ENCODE assay signal across 10 mouse cellular contexts in the genomic region with DNA sequence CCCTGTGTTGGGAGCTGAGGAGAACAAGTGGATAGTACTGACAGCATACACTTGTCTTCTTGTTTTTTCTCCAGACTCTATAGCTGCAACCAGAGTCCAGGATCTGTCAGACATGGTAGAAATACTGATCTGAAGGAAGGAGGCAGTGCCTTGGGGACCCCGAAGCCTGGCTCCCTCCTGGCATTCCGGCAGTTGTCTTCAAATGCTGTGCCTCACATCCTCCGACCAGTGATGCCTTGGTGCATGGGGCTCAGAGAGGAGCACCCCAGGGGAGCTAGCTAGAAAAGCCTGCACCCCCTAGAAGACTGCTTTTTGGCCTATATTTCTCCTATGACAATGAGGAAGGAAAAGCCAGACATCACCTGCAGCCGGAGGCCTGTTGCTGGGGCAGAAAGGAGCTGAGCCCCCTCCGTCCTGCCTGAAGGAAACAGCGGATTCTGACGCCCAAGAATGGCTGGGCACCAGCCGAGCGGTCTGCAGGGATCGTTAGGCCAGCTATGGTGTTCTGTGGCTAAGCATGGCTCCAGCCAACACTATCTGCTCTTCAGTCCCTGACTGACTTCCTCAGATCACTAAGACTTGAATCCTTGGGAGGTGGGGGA. TPM values are rescaled to one million over a fixed set of nuclear protein-coding genes. Genes with fewer than 3 reads are reported as not detected.
DNase-seq lines count a peak whose midpoint lies in the region; ATAC-seq and TF ChIP-seq lines count a peak whose summit lies in the region.
"Had no signal": no experiment of that assay in that cellular context is flagged by ENCODE, and none has a peak within 500 bp of the region (broad histone marks: within the 10 kb centered on the region; RNA-seq: fewer than 3 reads in every experiment).

No protein-coding gene starts in this region.

- no peak for TF ChIP-seq POLR2A in kidney, adult 2 months (IDR thresholded peaks at IDR 0.05; ENCODE audit: low read depth, low read length)

- peaks cover 40% of the 10 kb centered on the region for H3K36me3 ChIP-seq in kidney, adult 2 months (ENCODE audit: control insufficient read depth, insufficient read depth, low read length)
- peaks cover 73% of the 10 kb centered on the region for H3K36me3 ChIP-seq in kidney, embryonic 14.5 days (ENCODE audit: control insufficient read depth, insufficient read depth, low read length)
- peaks cover 53% of the 10 kb centered on the region for H3K36me3 ChIP-seq in midbrain, embryonic 11.5 days (ENCODE audit: control insufficient read depth, insufficient read depth, low read length)
- peaks cover 67% of the 10 kb centered on the region for H3K36me3 ChIP-seq in midbrain, postnatal 0 days (ENCODE audit: insufficient read depth, low read length)
- peaks cover 53% of the 10 kb centered on the region for H3K36me3 ChIP-seq in stomach, postnatal 0 days (ENCODE audit: control insufficient read depth, insufficient read depth, low read length)

- intact Hi-C loops in gastrocnemius, adult 2 months (cut with DNase I) = no loop called here

- no peak overlapping the region for H3K9ac ChIP-seq in kidney, embryonic 14.5 days (ENCODE audit: low read depth, low read length)
- H3K9ac ChIP-seq in midbrain, embryonic 11.5 days (ENCODE audit: low read length) = no peak overlapping the region
- H3K9ac ChIP-seq in midbrain, postnatal 0 days (replicated peaks; ENCODE audit: low read length, poor library complexity, severe bottlenecking) = no peak overlapping the region
- H3K9ac ChIP-seq in stomach, postnatal 0 days (ENCODE audit: low read length) = no peak overlapping the region

- no peak overlapping the region for H3K4me3 ChIP-seq in gastrocnemius, adult 2 months
- no peak overlapping the region for H3K4me3 ChIP-seq in kidney, adult 2 months (ENCODE audit: insufficient read depth, low read depth, low read length)
- no peak overlapping the region for H3K4me3 ChIP-seq in kidney, embryonic 14.5 days (ENCODE audit: low read length)
- H3K4me3 ChIP-seq in midbrain, embryonic 11.5 days (ENCODE audit: low read depth, low read length) = no peak overlapping the region
- no peak overlapping the region for H3K4me3 ChIP-seq in midbrain, postnatal 0 days (ENCODE audit: low read depth, low read length)
- no peak overlapping the region for H3K4me3 ChIP-seq in stomach, postnatal 0 days (ENCODE audit: low read depth, low read length)

- no peak for DNase-seq in gastrocnemius, adult 2 months
- no peak for DNase-seq in gastrocnemius, postnatal 4 days (ENCODE audit: low spot score in 2 of 2)
- no peak for DNase-seq in kidney, adult 2 months
- DNase-seq in midbrain, embryonic 11.5 days (ENCODE audit: low spot score, missing footprints) = peak; percentile 78
- no peak for DNase-seq in midbrain, postnatal 0 days (ENCODE audit: low spot score)
- no peak for DNase-seq in stomach, postnatal 0 days (ENCODE audit: low spot score)
- DNase-seq in yolk sac, embryonic 10.5 days (ENCODE audit: low spot score) = no peak

- no peak for ATAC-seq in kidney, embryonic 14.5 days (ENCODE audit: low FRiP score, low TSS enrichment)
- no peak for ATAC-seq in midbrain, embryonic 11.5 days (ENCODE audit: low FRiP score)
- ATAC-seq in midbrain, postnatal 0 days (ENCODE audit: low FRiP score) = no peak
- ATAC-seq in stomach, postnatal 0 days (ENCODE audit: low FRiP score, low TSS enrichment) = no peak
- ATAC-seq: forebrain, embryonic 14.5 days; intestine, embryonic 16.5 days had no signal

- H3K4me1 ChIP-seq in kidney, adult 2 months (ENCODE audit: control insufficient read depth, insufficient read depth, low read length) = peaks cover 72% of the 10 kb centered on the region
- peaks cover 15% of the 10 kb centered on the region for H3K4me1 ChIP-seq in kidney, embryonic 14.5 days (ENCODE audit: control insufficient read depth, insufficient read depth, low read length)
- H3K4me1 ChIP-seq in midbrain, embryonic 11.5 days (ENCODE audit: control insufficient read depth, insufficient read depth, low read length) = peaks cover 2% of the 10 kb centered on the region
- H3K4me1 ChIP-seq in midbrain, postnatal 0 days (ENCODE audit: insufficient read depth, low read length) = 0 out of 2 replicates have a peak, but pooled peaks cover 2% of the 10 kb centered on the region
- H3K4me1 ChIP-seq in stomach, postnatal 0 days (replicated peaks; ENCODE audit: control insufficient read depth, insufficient read depth) = peaks cover 4% of the 10 kb centered on the region; the same call in 1 of the 2 replicates

- WGBS in kidney, adult 2 months = 70% methylated on average over 10 of the region's 10 CpGs
- 86% methylated on average over 10 of the region's 10 CpGs for WGBS in kidney, embryonic 14.5 days
- 83% methylated on average over 10 of the region's 10 CpGs for WGBS in midbrain, embryonic 11.5 days
- 69% methylated on average over 10 of the region's 10 CpGs for WGBS in midbrain, postnatal 0 days
- WGBS in stomach, postnatal 0 days = 75% methylated on average over 10 of the region's 10 CpGs

- TF ChIP-seq EP300 in stomach, postnatal 0 days (optimal IDR thresholded peaks at IDR 0.05) = no peak

- peak overlapping the region; percentile 99 for H3K27ac ChIP-seq in gastrocnemius, adult 2 months
- H3K27ac ChIP-seq in kidney, adult 2 months (ENCODE audit: insufficient read depth, low read depth, low read length) = peak overlapping the region; percentile 78
- H3K27ac ChIP-seq in kidney, embryonic 14.5 days (ENCODE audit: low read depth, low read length) = no peak overlapping the region
- no peak overlapping the region for H3K27ac ChIP-seq in midbrain, embryonic 11.5 days (ENCODE audit: low read depth, low read length)
- H3K27ac ChIP-seq in midbrain, postnatal 0 days (ENCODE audit: low read depth, low read length) = no peak overlapping the region
- peak overlapping the region; percentile 53; the same call in 1 of the 2 replicates for H3K27ac ChIP-seq in stomach, postnatal 0 days (replicated peaks)

- H3K4me2 ChIP-seq in kidney, embryonic 14.5 days (replicated peaks; ENCODE audit: low read depth, low read length) = no peak overlapping the region
- no peak overlapping the region for H3K4me2 ChIP-seq in midbrain, embryonic 11.5 days
- H3K4me2 ChIP-seq in midbrain, postnatal 0 days (ENCODE audit: low read depth, low read length, poor library complexity, severe bottlenecking) = no peak overlapping the region
- H3K4me2 ChIP-seq in stomach, postnatal 0 days (replicated peaks; ENCODE audit: low read depth) = no peak overlapping the region

- no peak for TF ChIP-seq CTCF in gastrocnemius, adult 2 months (IDR thresholded peaks at IDR 0.05)
- TF ChIP-seq CTCF in kidney, adult 2 months (conservative IDR thresholded peaks at IDR 0.05; ENCODE audit: insufficient read depth, insufficient read length, low read depth, low read length) = no peak
- no peak for TF ChIP-seq CTCF in midbrain, postnatal 0 days (IDR thresholded peaks at IDR 0.05)
- no peak for TF ChIP-seq CTCF in stomach, postnatal 0 days (IDR thresholded peaks at IDR 0.05; ENCODE audit: low read depth)

- no peaks in the 10 kb centered on the region for H3K27me3 ChIP-seq in kidney, adult 2 months (replicated peaks; ENCODE audit: control insufficient read depth, insufficient read depth, low read length)
- H3K27me3 ChIP-seq in kidney, embryonic 14.5 days (ENCODE audit: control insufficient read depth, insufficient read depth, low read length) = no peaks in the 10 kb centered on the region
- H3K27me3 ChIP-seq in midbrain, embryonic 11.5 days (ENCODE audit: control insufficient read depth, insufficient read depth, low read length) = no peaks in the 10 kb centered on the region
- no peaks in the 10 kb centered on the region for H3K27me3 ChIP-seq in midbrain, postnatal 0 days (ENCODE audit: insufficient read depth, low read length)
- H3K27me3 ChIP-seq in stomach, postnatal 0 days (ENCODE audit: control insufficient read depth, insufficient read depth, low read length) = no peaks in the 10 kb centered on the region

- no peaks in the 10 kb centered on the region for H3K9me3 ChIP-seq in kidney, embryonic 14.5 days (ENCODE audit: control insufficient read depth, low read length)
- H3K9me3 ChIP-seq in midbrain, embryonic 11.5 days (ENCODE audit: control insufficient read depth, low read length) = no peaks in the 10 kb centered on the region
- no peaks in the 10 kb centered on the region for H3K9me3 ChIP-seq in midbrain, postnatal 0 days (ENCODE audit: low read length)
- no peaks in the 10 kb centered on the region for H3K9me3 ChIP-seq in stomach, postnatal 0 days (ENCODE audit: control insufficient read depth, low read length)

RNA-seq across cellular contexts. Expression of gene Amotl2, which starts 15.2 kb away (rescaled TPM):
- total RNA-seq in gastrocnemius, adult 2 months (2021) = 10 to 100 TPM; 13.7 to 28.5 TPM
- 10 to 100 TPM; 58.1 to 61.2 TPM for total RNA-seq in gastrocnemius, postnatal 4 days (2021)
- 37.7 and 40.5 TPM in 2 replicates for polyA plus RNA-seq in kidney, adult 2 months (2012; rRNA removed)
- polyA plus RNA-seq in kidney, embryonic 14.5 days (2014; fragmentation: Nextera tagmentation; extraction: Ambion mirVana) = 20.8 and 30.1 TPM in 2 replicates
- 47.0 and 58.0 TPM in 2 replicates for polyA plus RNA-seq in midbrain, embryonic 11.5 days (2014; fragmentation: Nextera tagmentation; extraction: Ambion mirVana)
- 125 and 129 TPM in 2 replicates for total RNA-seq in midbrain, postnatal 0 days (2014; rRNA removed)
- 31.5 and 32.5 TPM in 2 replicates for polyA plus RNA-seq in midbrain, postnatal 0 days (2015; fragmentation: Nextera tagmentation; extraction: Ambion mirVana)
- polyA plus RNA-seq in stomach, postnatal 0 days (2015; fragmentation: Nextera tagmentation; extraction: Ambion mirVana) = 18.6 and 22.7 TPM in 2 replicates

Comparison
In these comparisons a context has a peak if more than half of its experiments do, and no peak if none do; other contexts are left out.
1. H3K27ac ChIP-seq: peak in gastrocnemius, adult 2 months (single experiment), kidney, adult 2 months (single experiment) and stomach, postnatal 0 days (single experiment); none in kidney, embryonic 14.5 days (single experiment), midbrain, embryonic 11.5 days (single experiment) and midbrain, postnatal 0 days (single experiment).